Mouse (Mus musculus): Measurements from ENCODE around the gene C8b. TPM values are rescaled to one million over a fixed set of nuclear protein-coding genes. Genes with fewer than 3 reads are reported as not detected.

Gene C8b
- polyA plus RNA-seq, 1 experiment: 0.08 TPM

DNA sequence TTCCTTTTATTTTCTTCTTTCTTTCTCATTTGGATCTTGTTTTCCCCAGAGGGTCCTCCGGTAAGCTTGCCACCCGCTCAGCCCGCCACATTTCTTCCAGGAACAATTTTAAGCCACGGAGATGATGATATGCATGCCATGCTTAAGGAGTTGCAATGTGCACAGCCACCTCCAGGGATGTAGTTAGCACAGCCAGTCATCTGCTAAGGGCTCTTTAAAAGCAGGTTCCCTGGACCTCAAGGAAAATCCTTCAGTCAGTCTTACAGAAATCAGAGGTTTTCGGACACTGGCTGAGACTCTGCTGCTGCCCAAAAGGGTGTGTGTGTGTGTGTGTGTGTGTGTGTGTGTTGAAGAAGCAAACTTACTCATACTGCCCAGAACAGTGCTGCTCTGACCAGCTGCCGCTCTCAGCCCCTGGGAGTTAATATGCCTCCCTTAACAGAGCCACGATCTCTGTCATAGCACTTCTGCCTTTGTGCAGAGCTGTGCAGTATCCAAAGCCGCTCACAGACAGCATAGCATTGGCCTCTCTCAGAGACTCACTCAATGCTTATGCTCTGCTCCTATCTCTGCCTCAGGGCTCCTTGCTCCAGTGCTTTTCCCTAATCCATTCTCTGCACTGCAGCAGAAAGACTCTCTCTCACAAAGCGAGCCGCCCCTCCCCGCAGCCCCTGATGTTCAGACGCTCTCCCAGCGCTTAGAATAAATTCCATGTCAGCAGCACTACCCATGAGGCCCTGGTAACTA lies 5.1 kb upstream of the C8b start:
- Histone ChIP-seq H3K4me3 (ENCODE audit: insufficient read depth, low read length) (no peak overlapping the region), H3K4me1 (ENCODE audit: control insufficient read depth, insufficient read depth, low read length) (no peaks in the 10 kb centered on the region), H3K27ac (ENCODE audit: insufficient read depth, low read length) (no peak overlapping the region)
- no peak for TF ChIP-seq POLR2A (IDR thresholded peaks at IDR 0.05; ENCODE audit: extremely low read depth, insufficient read depth, low read length)
- no peak for TF ChIP-seq CTCF (IDR thresholded peaks at IDR 0.05; ENCODE audit: extremely low read depth, insufficient read depth, low read length)

DNA sequence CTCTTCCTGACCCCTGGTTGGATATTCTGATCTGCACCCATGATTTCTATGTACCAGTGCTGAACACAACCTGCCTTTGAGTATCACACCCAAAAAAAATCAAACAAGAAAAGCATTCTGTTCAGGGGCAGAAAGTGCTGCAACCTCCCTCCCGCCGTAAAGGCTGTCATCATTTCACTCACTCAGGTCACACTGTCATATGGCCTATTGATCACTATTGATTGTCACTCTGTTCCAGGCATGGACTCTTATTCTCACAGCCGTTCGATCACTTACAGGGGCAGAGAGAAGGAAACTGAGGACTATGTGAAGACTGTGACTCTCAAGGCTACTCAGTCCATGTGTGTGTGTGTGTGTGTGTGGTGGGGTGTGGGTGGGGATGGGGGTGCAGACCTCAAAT lies 2.1 kb downstream of the C8b start:
- Histone ChIP-seq H3K4me3 (ENCODE audit: insufficient read depth, low read length) (no peak overlapping the region), H3K4me1 (ENCODE audit: control insufficient read depth, insufficient read depth, low read length) (no peaks in the 10 kb centered on the region), H3K27ac (ENCODE audit: insufficient read depth, low read length) (no peak overlapping the region)
- TF ChIP-seq CTCF (IDR thresholded peaks at IDR 0.05; ENCODE audit: extremely low read depth, insufficient read depth, low read length) (no peak), POLR2A (IDR thresholded peaks at IDR 0.05; ENCODE audit: extremely low read depth, insufficient read depth, low read length) (no peak)

DNA sequence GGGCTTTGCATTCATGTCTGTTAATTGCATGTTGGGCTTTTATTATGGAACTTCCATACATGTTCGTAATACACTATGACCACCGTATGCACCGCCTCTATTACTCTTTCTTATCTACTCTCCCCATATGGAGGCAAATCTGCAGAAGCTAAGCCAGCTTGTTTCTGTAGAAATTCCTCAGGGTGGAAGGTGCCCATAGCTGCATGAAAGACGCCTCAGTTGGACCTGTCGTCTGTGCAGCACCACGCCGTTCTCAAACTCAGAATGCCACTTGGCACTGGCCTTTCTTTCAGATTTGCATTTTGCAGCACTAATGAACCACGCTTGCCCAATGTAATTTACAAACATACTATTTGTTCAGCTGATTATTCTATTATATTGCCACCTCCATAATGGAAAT lies 3.5 kb downstream of the C8b start:
- Histone ChIP-seq H3K27ac (ENCODE audit: insufficient read depth, low read length) (no peak overlapping the region), H3K4me1 (ENCODE audit: control insufficient read depth, insufficient read depth, low read length) (no peaks in the 10 kb centered on the region), H3K4me3 (ENCODE audit: insufficient read depth, low read length) (no peak overlapping the region)
- TF ChIP-seq POLR2A (IDR thresholded peaks at IDR 0.05; ENCODE audit: extremely low read depth, insufficient read depth, low read length): no peak
- TF ChIP-seq CTCF (IDR thresholded peaks at IDR 0.05; ENCODE audit: extremely low read depth, insufficient read depth, low read length): no peak

DNA sequence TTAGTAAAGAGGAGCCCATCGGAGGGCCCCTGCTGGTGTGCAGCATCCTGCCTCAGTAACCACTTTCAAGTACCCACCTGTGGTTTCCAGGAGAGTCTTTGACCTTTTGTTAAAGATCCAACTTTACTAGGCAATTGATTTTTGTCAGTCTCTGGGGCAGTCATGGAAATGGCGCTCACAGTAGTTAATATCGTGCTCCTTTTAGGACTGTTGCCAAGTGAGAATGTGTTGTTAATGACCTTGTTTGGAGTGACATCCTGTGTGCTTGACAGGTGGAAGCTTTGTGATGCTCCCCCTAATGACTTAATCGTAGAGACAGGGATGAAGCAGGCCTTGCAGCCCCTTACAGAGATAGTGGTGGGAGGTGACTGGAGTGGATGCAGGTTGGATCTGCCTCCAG lies 4.2 kb downstream of the C8b start:
- TF ChIP-seq CTCF (IDR thresholded peaks at IDR 0.05; ENCODE audit: extremely low read depth, insufficient read depth, low read length) (no peak), POLR2A (IDR thresholded peaks at IDR 0.05; ENCODE audit: extremely low read depth, insufficient read depth, low read length) (no peak)
- H3K4me3 ChIP-seq (ENCODE audit: insufficient read depth, low read length): no peak overlapping the region

DNA sequence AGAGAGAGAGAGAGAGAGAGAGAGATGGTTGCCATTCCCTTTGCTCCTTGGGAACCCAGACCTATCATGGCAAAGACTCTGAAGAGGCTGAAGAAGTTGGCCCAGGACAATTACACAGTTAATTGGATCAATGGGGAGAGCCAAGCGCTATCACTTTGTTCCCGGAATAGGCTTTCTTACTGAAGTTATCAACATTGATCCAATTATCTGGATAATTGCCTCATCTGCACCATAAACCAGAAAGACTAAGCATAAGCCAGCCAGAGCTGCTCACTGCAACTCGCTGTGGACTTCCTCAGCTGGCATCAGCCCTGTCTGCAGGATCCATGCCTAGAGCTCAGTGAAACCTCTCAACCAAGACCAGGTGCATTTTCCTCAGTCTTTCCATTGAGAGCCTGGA lies 9.5 kb downstream of the C8b start:
- Histone ChIP-seq H3K4me1 (ENCODE audit: control insufficient read depth, insufficient read depth, low read length) (no peaks in the 10 kb centered on the region), H3K27ac (ENCODE audit: insufficient read depth, low read length) (no peak overlapping the region), H3K4me3 (ENCODE audit: insufficient read depth, low read length) (no peak overlapping the region)
- TF ChIP-seq POLR2A (IDR thresholded peaks at IDR 0.05; ENCODE audit: extremely low read depth, insufficient read depth, low read length) (no peak), CTCF (IDR thresholded peaks at IDR 0.05; ENCODE audit: extremely low read depth, insufficient read depth, low read length) (no peak)

More for the DNA sequence above, 4.2 kb downstream of the C8b start:
- Histone ChIP-seq H3K4me1 (ENCODE audit: control insufficient read depth, insufficient read depth, low read length) (no peaks in the 10 kb centered on the region), H3K27ac (ENCODE audit: insufficient read depth, low read length) (no peak overlapping the region)

DNA sequence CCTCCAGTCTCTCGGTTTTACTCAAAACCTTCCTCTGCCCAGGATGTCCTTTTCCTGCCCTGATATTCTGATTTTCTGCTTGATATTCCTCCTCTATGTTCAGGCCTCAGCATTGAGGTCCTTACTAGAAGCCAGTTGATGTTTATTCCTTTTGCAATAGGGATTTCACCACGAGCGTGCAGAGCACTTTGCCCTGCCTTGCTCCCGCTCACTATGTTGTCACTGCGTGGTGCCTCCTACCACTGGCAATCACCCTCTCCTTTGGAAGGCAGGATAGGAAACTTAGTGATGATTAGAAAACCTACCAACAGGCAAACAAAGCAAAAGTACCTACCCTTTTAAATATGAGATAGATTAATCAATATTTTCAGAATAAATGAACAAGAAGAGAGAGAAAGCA lies 13.3 kb downstream of the C8b start:
- no peaks in the 10 kb centered on the region for H3K4me1 ChIP-seq (ENCODE audit: control insufficient read depth, insufficient read depth, low read length)
- TF ChIP-seq POLR2A (IDR thresholded peaks at IDR 0.05; ENCODE audit: extremely low read depth, insufficient read depth, low read length): no peak
- TF ChIP-seq CTCF (IDR thresholded peaks at IDR 0.05; ENCODE audit: extremely low read depth, insufficient read depth, low read length): no peak
- no peak overlapping the region for H3K27ac ChIP-seq (ENCODE audit: insufficient read depth, low read length)
- H3K4me3 ChIP-seq (ENCODE audit: insufficient read depth, low read length): no peak overlapping the region

- Histone ChIP-seq H3K27ac (ENCODE audit: insufficient read depth, low read length) (no peak overlapping the region), H3K4me1 (ENCODE audit: control insufficient read depth, insufficient read depth, low read length) (no peaks in the 10 kb centered on the region), H3K4me3 (ENCODE audit: insufficient read depth, low read length) (no peak overlapping the region)
- TF ChIP-seq POLR2A (IDR thresholded peaks at IDR 0.05; ENCODE audit: extremely low read depth, insufficient read depth, low read length): no peak
- TF ChIP-seq CTCF (IDR thresholded peaks at IDR 0.05; ENCODE audit: extremely low read depth, insufficient read depth, low read length): no peak
Measured at GRCm38 (mm10) chr4:104781441-104781840, 15.3 kb downstream of the C8b start.

DNA sequence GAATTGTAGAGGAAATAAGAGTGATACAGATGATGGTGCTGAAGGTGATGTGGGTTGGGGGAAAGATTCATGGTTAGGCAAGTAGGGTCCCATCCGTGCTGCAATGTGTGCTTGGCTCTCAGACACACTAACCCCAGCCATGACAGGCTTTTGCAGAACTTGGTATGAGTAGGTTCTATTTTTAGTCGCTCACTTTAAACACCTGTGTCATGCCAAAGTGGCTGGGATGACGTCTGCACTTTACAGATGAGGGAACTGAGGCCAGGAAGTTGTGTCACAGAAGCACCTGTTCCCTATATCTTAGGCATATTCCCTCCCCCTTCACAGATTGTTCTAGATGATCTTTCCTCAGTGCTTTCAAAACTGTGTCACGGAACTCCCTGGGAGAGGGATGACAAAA lies 16.2 kb downstream of the C8b start:
- TF ChIP-seq POLR2A (IDR thresholded peaks at IDR 0.05; ENCODE audit: extremely low read depth, insufficient read depth, low read length) (no peak), CTCF (IDR thresholded peaks at IDR 0.05; ENCODE audit: extremely low read depth, insufficient read depth, low read length) (no peak)

GRCm38 (mm10) chr4:104792111-104792510 lies 26.0 kb downstream of the C8b start:
- no peak overlapping the region for H3K27ac ChIP-seq (ENCODE audit: insufficient read depth, low read length)
- H3K4me1 ChIP-seq (ENCODE audit: control insufficient read depth, insufficient read depth, low read length): no peaks in the 10 kb centered on the region
- TF ChIP-seq CTCF (IDR thresholded peaks at IDR 0.05; ENCODE audit: extremely low read depth, insufficient read depth, low read length): no peak
- no peak for TF ChIP-seq POLR2A (IDR thresholded peaks at IDR 0.05; ENCODE audit: extremely low read depth, insufficient read depth, low read length)
- H3K4me3 ChIP-seq (ENCODE audit: insufficient read depth, low read length): no peak overlapping the region

More for the DNA sequence above, 16.2 kb downstream of the C8b start:
- no peak overlapping the region for H3K27ac ChIP-seq (ENCODE audit: insufficient read depth, low read length)
- H3K4me1 ChIP-seq (ENCODE audit: control insufficient read depth, insufficient read depth, low read length): no peaks in the 10 kb centered on the region
- H3K4me3 ChIP-seq (ENCODE audit: insufficient read depth, low read length): no peak overlapping the region

- H3K4me3 ChIP-seq (ENCODE audit: insufficient read depth, low read length): no peak overlapping the region
- TF ChIP-seq POLR2A (IDR thresholded peaks at IDR 0.05; ENCODE audit: extremely low read depth, insufficient read depth, low read length) (no peak), CTCF (IDR thresholded peaks at IDR 0.05; ENCODE audit: extremely low read depth, insufficient read depth, low read length) (no peak)
- no peak overlapping the region for H3K27ac ChIP-seq (ENCODE audit: insufficient read depth, low read length)
- no peaks in the 10 kb centered on the region for H3K4me1 ChIP-seq (ENCODE audit: control insufficient read depth, insufficient read depth, low read length)
Measured at GRCm38 (mm10) chr4:104798951-104799350, 32.8 kb downstream of the C8b start.
